Mouse (Mus musculus): ENCODE measurements at regions not wholly inside any gene's neighbourhood (a gene's known extent, or its start where the extent isn't known, plus 50 kb on each side); places are given as distances from the start of the nearest gene placed in this dataset.

DNA sequence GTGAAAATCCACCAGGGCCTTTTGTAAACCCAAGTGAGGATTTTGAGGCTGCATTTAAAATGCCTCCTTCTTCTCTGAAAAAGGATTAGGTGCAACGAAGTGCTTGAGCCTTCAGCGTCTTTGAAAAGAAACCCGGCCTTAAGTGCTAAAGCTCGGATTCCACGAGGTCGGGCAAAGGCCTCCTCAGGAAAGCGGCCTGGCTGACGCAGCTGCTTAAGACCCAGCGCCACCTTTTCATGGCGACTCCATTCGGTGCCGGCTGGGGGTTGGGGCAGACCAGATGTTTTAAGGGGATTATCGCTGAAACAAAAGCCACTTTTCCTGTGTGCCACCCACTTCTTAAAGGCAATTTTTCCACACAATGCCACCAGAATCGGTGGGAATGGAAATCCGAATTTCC lies 61.6 kb upstream of the 4932438H23Rik start:
- 45% methylated on average over 15 of the region's 15 CpGs for WGBS
- Histone ChIP-seq H3K4me1 (replicated peaks) (no peaks in the 10 kb centered on the region), H3K9ac (no peak overlapping the region), H3K4me2 (no peak overlapping the region), H3K36me3 (no peaks in the 10 kb centered on the region), H3K27me3 (peaks cover 42% of the 10 kb centered on the region), H3K4me3 (no peak overlapping the region), H3K9me3 (no peaks in the 10 kb centered on the region), H3K27ac (replicated peaks) (no peak overlapping the region)
- ATAC-seq (ENCODE audit: low FRiP score, low read depth), result no peak

DNA sequence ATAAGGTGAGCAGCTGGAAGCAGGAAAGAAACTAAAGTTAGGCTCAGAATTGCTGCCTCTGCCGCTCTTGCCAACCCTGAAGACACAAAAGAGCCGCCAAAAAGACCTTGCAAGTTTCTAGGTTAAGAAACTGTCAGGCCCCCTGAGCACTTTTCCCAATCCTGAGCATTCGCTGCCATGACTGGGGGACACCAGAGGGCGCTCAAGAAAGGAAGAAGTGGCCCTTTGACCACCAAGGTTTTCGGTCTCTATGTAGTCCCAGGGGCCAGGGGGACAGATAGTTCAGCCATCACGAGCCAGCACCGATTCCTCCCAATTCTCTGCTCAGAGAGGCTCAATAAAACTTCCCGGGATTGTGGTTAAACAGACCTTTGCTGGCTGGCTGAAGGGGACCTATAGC lies 64.6 kb upstream of the Olig2 start:
- ATAC-seq (ENCODE audit: low FRiP score, low read depth), result no peak
- H3K4me3 ChIP-seq, result no peak overlapping the region

DNA sequence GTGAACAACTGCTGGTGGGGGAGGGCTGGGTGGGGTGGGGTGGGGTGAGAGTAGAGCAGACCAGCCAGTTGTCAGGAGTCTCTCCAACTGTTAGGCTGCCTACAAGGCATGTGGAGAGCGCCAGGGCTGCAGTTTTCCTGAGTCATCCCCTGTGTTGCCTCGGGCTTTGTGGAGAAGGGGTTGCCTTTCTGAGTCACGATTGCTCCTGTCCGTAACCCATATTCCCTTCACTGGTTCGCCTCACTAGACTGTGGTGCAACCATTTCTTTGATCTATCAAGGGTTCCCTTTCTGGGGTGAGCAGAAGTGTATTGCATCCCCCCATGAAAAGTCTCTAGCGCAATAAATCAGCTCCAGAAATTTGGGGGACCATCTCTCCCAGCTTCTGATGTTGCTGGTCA lies 63.6 kb upstream of the Olig2 start:
- ATAC-seq (ENCODE audit: low FRiP score, low read depth), result no peak
- no peak overlapping the region for H3K27ac ChIP-seq (replicated peaks)
- no peak overlapping the region for H3K4me2 ChIP-seq
- H3K27me3 ChIP-seq, result peaks cover 77% of the 10 kb centered on the region
- H3K4me3 ChIP-seq, result no peak overlapping the region
- no peaks in the 10 kb centered on the region for H3K36me3 ChIP-seq
- WGBS, result 74% methylated on average over 6 of the region's 6 CpGs
- no peak overlapping the region for H3K9ac ChIP-seq
- H3K4me1 ChIP-seq (replicated peaks), result no peaks in the 10 kb centered on the region
- no peaks in the 10 kb centered on the region for H3K9me3 ChIP-seq

More for the DNA sequence above, 64.6 kb upstream of the Olig2 start:
- Histone ChIP-seq H3K4me1 (replicated peaks) (no peaks in the 10 kb centered on the region), H3K4me2 (no peak overlapping the region), H3K27me3 (peaks cover 78% of the 10 kb centered on the region), H3K9me3 (no peaks in the 10 kb centered on the region), H3K27ac (replicated peaks) (no peak overlapping the region), H3K36me3 (no peaks in the 10 kb centered on the region), H3K9ac (no peak overlapping the region)
- 14% methylated on average over 8 of the region's 8 CpGs for WGBS

DNA sequence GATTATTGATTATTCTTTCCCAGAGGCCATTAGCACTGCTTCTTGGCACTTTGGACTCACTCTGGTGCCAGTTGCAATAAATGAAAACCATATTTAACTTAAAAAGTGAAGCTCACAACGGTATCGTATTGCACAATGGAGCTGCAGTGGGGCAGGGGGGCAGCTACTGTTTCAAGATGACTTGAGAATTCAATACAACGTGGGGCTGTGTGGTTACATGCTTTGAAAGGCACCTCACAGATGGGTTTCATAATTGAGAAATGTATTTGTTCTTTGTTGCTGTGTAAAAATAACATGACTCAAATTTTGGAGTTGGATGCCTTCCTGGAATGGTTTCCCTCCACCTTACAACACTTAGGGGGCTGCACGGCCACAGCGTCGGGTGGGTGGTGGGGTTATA lies 62.9 kb upstream of the Olig2 start:
- H3K4me2 ChIP-seq, result no peak overlapping the region
- H3K27ac ChIP-seq (replicated peaks), result no peak overlapping the region
- WGBS, result 81% methylated on average over 6 of the region's 6 CpGs
- H3K27me3 ChIP-seq, result peaks cover 74% of the 10 kb centered on the region
- H3K4me1 ChIP-seq (replicated peaks), result no peaks in the 10 kb centered on the region
- H3K9ac ChIP-seq, result no peak overlapping the region
- H3K9me3 ChIP-seq, result no peaks in the 10 kb centered on the region
- no peaks in the 10 kb centered on the region for H3K36me3 ChIP-seq
- no peak for ATAC-seq (ENCODE audit: low FRiP score, low read depth)
- H3K4me3 ChIP-seq, result no peak overlapping the region

DNA sequence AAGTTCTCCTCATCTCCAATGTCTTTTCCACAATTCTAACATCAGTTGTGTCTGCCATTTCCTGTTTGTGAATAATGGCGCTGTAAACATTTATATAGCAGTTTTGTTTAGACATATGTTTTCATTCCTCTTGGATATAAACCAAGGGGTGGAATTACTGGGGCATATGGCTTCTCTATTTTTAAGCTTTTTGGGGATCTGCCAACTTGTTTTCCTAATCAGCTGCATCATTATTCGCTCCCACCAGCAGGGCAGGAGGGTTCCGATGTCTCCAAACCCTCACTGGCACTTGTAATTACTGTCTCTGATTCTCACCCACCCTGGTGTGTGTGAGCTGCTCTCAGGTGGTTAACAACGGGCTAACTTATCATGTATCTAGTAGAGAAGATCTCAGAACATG lies 59.4 kb upstream of the Olig2 start:
- peaks cover 84% of the 10 kb centered on the region for H3K27me3 ChIP-seq
- 70% methylated on average over 4 of the region's 4 CpGs for WGBS
- ATAC-seq (ENCODE audit: low FRiP score, low read depth), result no peak
- H3K4me1 ChIP-seq (replicated peaks), result peaks cover 8% of the 10 kb centered on the region
- no peaks in the 10 kb centered on the region for H3K36me3 ChIP-seq
- no peak overlapping the region for H3K4me3 ChIP-seq
- no peak overlapping the region for H3K9ac ChIP-seq
- no peak overlapping the region for H3K4me2 ChIP-seq
- H3K9me3 ChIP-seq, result no peaks in the 10 kb centered on the region
- no peak overlapping the region for H3K27ac ChIP-seq (replicated peaks)

DNA sequence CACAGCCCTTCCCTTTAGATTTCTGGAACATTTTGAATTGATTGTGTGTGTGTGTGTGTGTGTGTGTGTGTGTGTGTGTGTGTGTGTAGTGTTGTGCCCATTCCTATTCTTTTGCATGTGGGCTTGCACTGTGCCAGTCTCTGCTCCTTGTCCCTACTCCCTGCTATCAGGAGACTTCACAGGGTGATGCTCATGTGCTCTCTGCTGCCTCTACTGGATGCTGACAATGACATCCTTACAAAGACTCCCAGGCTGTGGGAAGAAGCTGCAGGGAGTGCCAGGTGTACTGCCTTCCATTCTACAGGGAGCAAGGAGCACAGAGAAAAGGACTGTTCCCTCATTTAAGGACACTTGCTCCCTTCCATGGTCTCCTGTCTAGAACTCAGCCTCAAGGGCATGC lies 58.4 kb upstream of the Olig2 start:
- peaks cover 83% of the 10 kb centered on the region for H3K27me3 ChIP-seq
- H3K4me1 ChIP-seq (replicated peaks), result peaks cover 8% of the 10 kb centered on the region
- H3K27ac ChIP-seq (replicated peaks), result no peak overlapping the region
- H3K36me3 ChIP-seq, result no peaks in the 10 kb centered on the region
- no peaks in the 10 kb centered on the region for H3K9me3 ChIP-seq
- no peak overlapping the region for H3K4me2 ChIP-seq
- ATAC-seq (ENCODE audit: low FRiP score, low read depth), result peak; percentile 59; the same call in 1 of the 2 replicates
- no peak overlapping the region for H3K4me3 ChIP-seq
- H3K9ac ChIP-seq, result no peak overlapping the region

DNA sequence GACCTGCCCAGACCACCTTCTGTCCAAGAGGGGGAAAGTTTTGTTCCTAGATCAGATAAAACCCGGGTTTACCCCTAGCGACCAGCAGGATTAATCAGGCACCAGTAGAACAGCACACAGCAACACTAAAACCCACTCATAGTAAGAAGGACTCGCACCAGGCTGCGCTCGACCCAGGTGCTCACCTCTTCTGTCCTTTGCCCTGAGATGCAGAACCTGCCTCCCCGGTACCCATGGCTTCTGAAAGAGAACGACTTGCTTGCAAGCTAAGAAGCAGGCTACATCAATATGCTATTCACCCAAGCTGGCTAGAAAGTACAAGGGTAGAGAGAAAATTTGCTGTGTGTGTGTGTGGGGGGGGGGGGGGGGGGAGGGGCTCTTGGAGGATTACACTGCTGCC lies 56.9 kb upstream of the Olig2 start:
- Histone ChIP-seq H3K9ac (no peak overlapping the region), H3K4me2 (no peak overlapping the region), H3K27me3 (peaks cover 80% of the 10 kb centered on the region), H3K36me3 (no peaks in the 10 kb centered on the region), H3K4me3 (no peak overlapping the region), H3K4me1 (replicated peaks) (peaks cover 13% of the 10 kb centered on the region), H3K9me3 (no peaks in the 10 kb centered on the region), H3K27ac (replicated peaks) (no peak overlapping the region)
- WGBS, result 35% methylated on average over 7 of the region's 7 CpGs
- no peak for ATAC-seq (ENCODE audit: low FRiP score, low read depth)

DNA sequence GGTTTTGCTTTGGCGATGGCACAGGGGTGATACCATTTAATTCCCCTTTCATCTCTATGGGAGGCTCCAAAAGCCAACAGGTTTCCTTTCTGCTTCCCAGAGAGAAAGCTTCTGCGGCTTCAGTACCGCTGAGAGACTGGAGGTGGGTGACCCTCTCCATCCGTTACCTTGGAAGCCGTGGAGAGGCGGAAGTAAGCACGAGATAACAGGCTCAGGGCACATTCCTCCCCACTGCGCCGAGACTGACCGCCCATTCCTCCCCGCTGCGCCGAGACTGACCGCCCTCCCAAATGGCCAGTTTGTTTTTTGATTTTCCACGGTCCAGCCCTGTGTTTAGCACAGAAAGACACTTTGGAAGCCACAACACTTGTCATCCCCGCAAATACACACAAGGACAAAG lies 55.4 kb upstream of the Olig2 start:
- ATAC-seq (ENCODE audit: low FRiP score, low read depth), result no peak
- peaks cover 77% of the 10 kb centered on the region for H3K27me3 ChIP-seq
- no peaks in the 10 kb centered on the region for H3K36me3 ChIP-seq
- peak overlapping the region; percentile 48 for H3K4me2 ChIP-seq
- H3K27ac ChIP-seq (replicated peaks), result no peak overlapping the region
- H3K4me3 ChIP-seq, result 0 out of 2 replicates have a peak overlapping the region, but pooled peaks have one; percentile 12
- under 1% methylated on average over 16 of the region's 16 CpGs for WGBS
- peaks cover 22% of the 10 kb centered on the region for H3K4me1 ChIP-seq (replicated peaks)
- no peak overlapping the region for H3K9ac ChIP-seq
- no peaks in the 10 kb centered on the region for H3K9me3 ChIP-seq

DNA sequence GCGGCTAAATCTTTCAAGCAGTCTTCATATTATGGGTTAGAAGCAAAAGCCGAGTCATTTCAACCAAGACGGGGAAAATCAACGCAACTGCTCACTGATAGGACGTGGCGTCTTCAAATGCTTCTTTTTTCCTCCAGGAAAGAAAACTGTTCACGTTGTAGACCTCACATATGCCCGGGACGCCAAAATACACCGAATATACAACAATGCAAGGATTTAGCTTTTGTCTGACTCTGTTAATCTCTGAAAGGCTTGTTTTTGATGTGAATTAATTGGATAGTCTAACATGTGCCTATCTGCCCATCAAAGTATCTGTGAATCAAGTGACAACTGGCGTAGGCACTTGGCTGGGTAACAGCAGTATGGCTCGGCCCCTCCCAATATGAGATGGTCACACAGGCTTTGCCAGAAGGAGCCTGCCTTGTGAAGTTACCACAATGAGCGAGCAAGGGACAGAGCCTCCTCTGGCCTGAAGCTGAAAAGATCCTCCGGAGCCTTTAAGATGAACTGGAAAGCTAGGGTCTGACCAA lies 53.3 kb upstream of the Olig2 start:
- 73% methylated on average over 14 of the region's 14 CpGs for WGBS
- H3K27ac ChIP-seq (replicated peaks), result no peak overlapping the region
- no peaks in the 10 kb centered on the region for H3K36me3 ChIP-seq
- no peak for ATAC-seq (ENCODE audit: low FRiP score, low read depth)
- no peak overlapping the region for H3K4me3 ChIP-seq
- no peak overlapping the region for H3K9ac ChIP-seq
- H3K4me2 ChIP-seq, result no peak overlapping the region
- peaks cover 86% of the 10 kb centered on the region for H3K27me3 ChIP-seq
- peaks cover 25% of the 10 kb centered on the region for H3K4me1 ChIP-seq (replicated peaks)
- H3K9me3 ChIP-seq, result no peaks in the 10 kb centered on the region

DNA sequence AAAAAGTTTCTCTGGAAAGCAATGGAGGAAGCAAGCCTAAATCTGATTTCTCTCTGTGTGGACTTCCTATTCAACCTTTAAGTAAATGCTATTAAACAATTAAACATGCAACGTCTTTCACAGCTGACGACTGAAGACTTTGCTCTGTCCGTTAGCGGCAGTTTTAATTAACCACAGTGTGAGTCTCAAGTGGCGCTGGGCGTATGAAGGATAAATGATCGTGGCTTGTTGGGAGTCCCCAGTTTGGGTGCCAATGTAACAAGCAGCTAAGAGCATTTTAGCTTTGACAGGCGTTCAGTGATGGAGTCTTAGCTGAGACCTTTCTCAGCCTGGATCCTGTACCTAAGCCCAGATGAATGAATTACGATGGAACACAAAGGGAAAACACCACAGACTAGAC lies 52.7 kb upstream of the Olig2 start:
- no peak overlapping the region for H3K27ac ChIP-seq (replicated peaks)
- no peak overlapping the region for H3K9ac ChIP-seq
- no peak for ATAC-seq (ENCODE audit: low FRiP score, low read depth)
- H3K27me3 ChIP-seq, result peaks cover 86% of the 10 kb centered on the region
- 35% methylated on average over 9 of the region's 9 CpGs for WGBS
- H3K9me3 ChIP-seq, result no peaks in the 10 kb centered on the region
- no peak overlapping the region for H3K4me3 ChIP-seq
- H3K36me3 ChIP-seq, result no peaks in the 10 kb centered on the region
- H3K4me1 ChIP-seq (replicated peaks), result peaks cover 25% of the 10 kb centered on the region
- no peak overlapping the region for H3K4me2 ChIP-seq

DNA sequence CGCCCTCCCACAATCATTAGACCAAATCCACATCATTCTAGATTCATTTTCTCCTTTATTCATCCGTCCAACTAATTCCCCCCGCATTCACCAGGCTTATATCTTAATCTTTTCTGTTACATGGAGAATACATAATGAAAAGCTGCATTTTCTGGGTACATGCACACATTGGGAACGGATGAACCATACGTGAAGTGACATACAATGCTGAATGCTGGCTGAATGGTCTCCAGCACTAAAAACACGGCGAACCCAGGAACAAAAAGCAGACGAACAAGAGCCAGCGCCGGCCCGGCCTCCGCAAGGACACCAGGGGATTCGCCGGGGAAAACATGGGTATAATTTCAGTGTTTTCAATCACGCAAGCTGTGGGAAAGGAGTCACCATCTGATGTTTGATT lies 52.0 kb upstream of the Olig2 start:
- H3K27me3 ChIP-seq, result peaks cover 86% of the 10 kb centered on the region

DNA sequence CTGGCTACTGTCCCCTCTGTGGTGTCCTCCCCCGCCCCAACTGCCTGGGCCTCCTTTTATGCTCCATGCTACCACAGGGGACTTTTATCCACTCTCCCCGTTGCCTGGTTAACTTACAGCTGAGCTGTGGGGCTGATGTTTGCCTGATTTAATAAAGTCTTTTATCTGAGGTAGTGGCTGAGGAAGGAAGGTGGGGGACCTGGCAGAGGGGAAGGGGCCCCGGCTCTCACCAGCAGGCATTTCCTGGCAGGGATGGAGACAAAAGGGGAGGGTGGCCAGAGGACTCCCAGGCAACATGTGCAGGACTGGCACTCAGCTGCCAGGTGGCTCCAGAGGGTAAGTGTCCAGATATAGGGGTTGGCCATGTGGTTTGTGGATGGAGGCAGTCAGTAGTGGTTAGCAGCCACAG lies 51.4 kb upstream of the Olig2 start:
- Histone ChIP-seq H3K9me3 (no peaks in the 10 kb centered on the region), H3K4me2 (no peak overlapping the region), H3K27ac (replicated peaks) (no peak overlapping the region; the same call in 1 of the 2 replicates), H3K4me3 (no peak overlapping the region), H3K4me1 (replicated peaks) (peaks cover 25% of the 10 kb centered on the region), H3K27me3 (peaks cover 86% of the 10 kb centered on the region), H3K36me3 (no peaks in the 10 kb centered on the region), H3K9ac (no peak overlapping the region)
- peak; percentile 77 for ATAC-seq (ENCODE audit: low FRiP score, low read depth)
- WGBS, result 16% methylated on average over 3 of the region's 3 CpGs

More for the DNA sequence above, 52.0 kb upstream of the Olig2 start:
- Histone ChIP-seq H3K4me1 (replicated peaks) (peaks cover 25% of the 10 kb centered on the region), H3K4me2 (no peak overlapping the region), H3K4me3 (no peak overlapping the region), H3K36me3 (no peaks in the 10 kb centered on the region), H3K9me3 (no peaks in the 10 kb centered on the region), H3K27ac (replicated peaks) (no peak overlapping the region), H3K9ac (no peak overlapping the region)
- no peak for ATAC-seq (ENCODE audit: low FRiP score, low read depth)
- WGBS, result 20% methylated on average over 15 of the region's 15 CpGs

DNA sequence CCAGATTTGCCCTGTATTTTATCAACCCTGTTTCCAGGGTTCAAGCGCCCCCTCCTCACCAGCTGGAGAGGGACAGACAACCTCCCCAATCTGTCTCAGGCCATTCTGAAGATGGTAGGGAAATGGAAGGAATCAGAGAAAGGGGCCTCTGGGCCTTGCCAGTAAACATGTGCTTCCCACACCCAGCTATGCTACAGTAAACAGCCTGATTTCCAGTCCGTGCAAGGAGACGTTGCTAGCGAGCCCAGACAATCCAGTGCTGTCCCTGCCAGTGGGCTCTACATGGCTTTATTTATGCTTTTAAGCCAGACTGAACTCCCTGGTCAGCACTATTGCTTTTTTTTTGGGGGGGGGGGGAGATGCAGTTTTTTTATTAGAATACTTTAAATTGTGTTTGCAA lies 50.9 kb upstream of the Olig2 start:
- peaks cover 25% of the 10 kb centered on the region for H3K4me1 ChIP-seq (replicated peaks)
- H3K9ac ChIP-seq, result no peak overlapping the region
- H3K9me3 ChIP-seq, result no peaks in the 10 kb centered on the region
- no peaks in the 10 kb centered on the region for H3K36me3 ChIP-seq
- no peak overlapping the region; the same call in 1 of the 2 replicates for H3K27ac ChIP-seq (replicated peaks)
- H3K4me3 ChIP-seq, result no peak overlapping the region
- 47% methylated on average over 4 of the region's 4 CpGs for WGBS
- H3K27me3 ChIP-seq, result peaks cover 87% of the 10 kb centered on the region
- H3K4me2 ChIP-seq, result no peak overlapping the region
- no peak for ATAC-seq (ENCODE audit: low FRiP score, low read depth)

All from hindbrain, embryonic 15.5 days (tissue).